Mouse (Mus musculus) spleen, postnatal 4 days (tissue): ENCODE data around the gene Olfr623.

Experiments used
- DNase-seq, 2 experiments: peaks; one replicate each; pipeline ENCODE4 v3.0.0; 2022; ENCODE audit warnings: low spot score in 2 of 2

Gene Olfr623

DNA sequence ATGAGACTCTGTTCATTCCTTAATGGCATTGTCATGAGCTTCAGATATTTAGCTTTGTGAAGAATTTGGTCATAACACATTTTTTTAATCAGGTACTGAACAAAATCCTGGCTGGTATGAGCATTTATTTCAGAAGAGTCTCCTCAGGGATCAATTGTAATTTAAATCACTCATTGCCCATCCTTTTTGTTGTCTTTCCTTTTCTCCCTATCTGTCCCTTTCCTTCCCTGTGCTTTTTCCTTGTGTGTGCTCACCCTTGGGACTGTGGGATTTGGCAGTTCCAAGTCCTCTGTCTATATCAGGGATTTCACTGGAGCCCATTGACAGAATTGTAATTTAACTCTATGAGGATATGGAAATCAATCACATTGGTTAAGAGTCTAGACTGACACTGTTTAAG, at the start of gene Olfr623:
TSS of gene Olfr623 (minus strand) at position 101 of the 400 bp plus-strand sequence.
- no peak for DNase-seq

DNA sequence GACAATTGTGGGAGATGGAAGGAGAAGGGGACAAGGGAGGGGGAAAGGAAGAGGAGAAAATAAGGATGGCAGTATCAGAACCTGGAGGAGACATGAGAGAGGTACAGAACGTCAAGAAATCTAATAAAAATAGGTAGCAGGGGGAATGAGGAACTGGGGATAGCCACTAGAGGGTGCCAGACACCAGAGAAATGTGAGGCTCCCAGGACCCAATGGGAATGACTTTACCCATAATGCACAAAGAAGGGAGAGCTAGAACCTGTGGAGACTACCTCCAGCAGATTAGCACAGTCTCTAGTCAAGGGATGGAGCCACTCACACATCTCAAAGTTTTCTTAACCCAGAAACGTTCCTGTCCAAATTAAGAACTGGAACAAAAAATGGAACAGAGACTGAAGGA, 48.5 kb upstream of the Olfr623 start:
- peak; percentile 16 to 56 for DNase-seq

DNA sequence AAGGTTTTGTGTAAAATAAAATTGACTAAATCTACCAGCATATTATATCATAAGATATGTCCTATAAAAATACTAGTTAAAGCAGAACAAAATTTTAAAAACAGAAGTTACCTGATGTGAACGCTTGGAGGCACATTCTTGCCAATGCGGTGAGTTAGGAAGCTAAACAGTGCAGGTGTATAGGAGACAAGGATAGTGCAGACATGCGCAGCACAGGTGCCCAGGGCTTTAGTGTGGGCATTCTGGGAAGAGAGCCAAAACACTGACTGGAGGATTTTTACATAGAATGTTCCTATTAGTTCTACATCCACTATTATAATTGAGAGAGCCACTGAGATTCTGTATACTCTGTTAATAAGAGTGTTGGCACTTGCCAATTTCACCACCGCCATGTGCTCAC, 36.0 kb upstream of the Olfr623 start:
- DNase-seq, result no peak

DNA sequence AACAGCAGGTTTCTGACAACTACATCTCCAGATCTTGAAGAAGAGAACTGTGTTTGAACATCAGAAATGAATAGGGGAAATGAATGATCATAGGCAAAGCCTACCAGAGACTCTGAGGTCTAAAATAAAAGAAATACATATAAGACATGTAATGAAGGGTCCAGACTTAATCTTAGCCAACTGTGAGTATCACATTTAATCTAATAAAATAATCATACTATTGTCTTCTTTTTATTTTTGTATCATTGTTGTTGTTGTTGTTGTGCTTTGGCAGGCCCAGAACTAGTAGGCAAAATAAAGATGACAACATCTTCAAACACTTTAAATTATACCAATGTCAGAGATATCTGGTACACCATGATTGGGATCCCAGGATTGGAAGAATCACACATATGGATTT, 18.9 kb upstream of the Olfr623 start, which contains the start of gene Olfr625-ps1:
TSS of gene Olfr625-ps1 (plus strand) at position 301 of the 400 bp plus-strand sequence.
- DNase-seq, result no peak

DNA sequence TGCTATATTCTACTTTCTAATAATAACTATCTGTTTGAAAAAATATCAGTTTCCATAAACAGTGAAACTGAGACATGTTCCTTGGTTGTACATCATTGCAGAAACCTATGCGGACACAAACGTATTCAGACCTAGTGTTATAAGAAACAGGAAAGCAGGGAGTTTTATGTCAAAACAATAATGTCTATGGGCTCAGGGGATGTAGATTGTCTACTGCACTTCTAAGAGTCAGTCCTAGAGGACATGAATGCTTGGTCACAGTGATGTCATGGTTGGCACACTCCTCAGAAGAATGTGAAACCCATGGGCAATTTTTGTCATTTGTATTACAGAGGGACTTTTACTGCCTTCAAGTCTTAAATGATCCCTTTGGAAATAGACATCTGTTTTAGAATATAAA, 7.6 kb upstream of the Olfr623 start, which contains the start of gene Olfr624:
TSS of gene Olfr624 (minus strand) at position 101 of the 400 bp plus-strand sequence.
- no peak for DNase-seq

DNA sequence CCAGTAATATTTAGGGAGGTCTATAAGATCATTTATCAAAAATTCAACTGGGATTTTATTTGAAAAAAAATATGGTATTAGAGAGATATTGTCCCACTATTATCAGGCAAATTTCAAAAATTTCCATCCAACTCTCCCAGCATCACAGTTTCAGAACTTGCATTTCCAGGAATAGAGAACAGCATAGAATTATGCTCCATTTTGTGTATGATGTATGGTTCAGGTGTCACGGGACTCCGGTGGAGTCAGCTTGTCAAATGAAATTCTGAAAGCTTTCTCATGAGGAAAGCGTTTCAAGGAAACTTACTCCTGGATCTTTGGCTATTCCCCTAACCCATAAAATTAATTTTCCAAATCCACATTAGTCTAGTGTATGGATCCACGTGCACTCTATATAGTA, 19.4 kb downstream of the Olfr623 start:
- no peak for DNase-seq

DNA sequence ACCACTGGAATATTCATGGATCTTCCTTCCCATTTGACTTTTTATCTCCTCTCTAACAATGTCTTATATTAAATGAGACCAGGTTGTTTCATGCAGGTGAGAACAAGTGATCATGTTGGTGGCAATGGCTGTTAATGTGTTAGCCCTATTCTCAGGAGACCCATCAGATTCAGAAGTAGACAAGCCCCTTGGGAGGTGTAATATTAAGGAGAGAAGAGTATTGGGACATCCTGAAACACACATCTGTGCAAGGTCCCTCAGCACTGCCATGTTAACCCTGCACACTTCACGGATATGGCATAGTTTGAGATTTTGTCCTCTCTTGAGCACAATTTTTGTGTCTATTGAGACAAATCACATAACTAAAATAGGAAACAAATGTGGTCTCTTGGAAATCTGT, 20.9 kb downstream of the Olfr623 start, which contains the start of gene Olfr622:
TSS of gene Olfr622 (minus strand) at position 101 of the 400 bp plus-strand sequence.
- no peak for DNase-seq

DNA sequence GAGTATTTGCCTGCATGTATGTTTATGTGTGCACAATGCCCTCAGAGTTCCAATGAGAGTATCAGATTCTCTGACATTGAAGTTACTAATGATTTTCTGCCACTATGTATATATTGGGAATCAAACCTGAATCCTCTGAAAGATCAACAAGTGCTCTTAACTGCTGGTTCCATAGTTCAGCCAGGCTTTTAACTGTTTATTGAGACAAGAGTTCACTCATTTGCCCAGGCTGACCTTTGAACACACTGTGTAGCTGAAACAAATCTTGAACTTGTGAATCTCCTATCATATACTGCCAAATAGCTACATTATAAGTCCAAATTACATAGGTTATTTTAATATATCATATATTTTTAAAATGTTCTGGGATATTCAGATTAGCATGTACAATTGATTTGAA, 26.7 kb downstream of the Olfr623 start:
- no peak for DNase-seq

DNA sequence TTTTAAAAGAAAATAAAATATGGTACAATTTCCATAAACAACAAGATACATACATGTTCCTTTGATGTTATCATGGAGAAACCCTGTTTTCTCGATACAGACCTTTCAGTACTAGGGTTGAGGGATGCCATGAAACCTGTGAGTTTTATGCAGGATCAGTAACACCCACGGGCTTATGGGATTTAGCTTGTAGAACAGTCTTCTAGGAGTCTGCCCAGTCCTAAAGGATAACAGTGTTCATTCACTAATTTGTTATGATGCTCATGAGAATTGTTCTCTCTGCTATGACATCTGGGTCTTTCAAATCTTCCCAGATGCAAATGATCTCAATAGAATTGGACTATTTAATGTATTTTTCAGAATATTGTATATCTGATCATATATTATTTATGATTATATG, 51.1 kb downstream of the Olfr623 start, which contains the start of gene Olfr620:
TSS of gene Olfr620 (minus strand) at position 101 of the 400 bp plus-strand sequence.
- DNase-seq, result no peak
